Mouse (Mus musculus) cerebellum, postnatal 36 days (tissue): ENCODE results near the gene Atp11a.

Experiments
- DNase-seq, 2 experiments: peaks; one replicate each; pipeline ENCODE4 v3.0.0; 2021 to 2022; ENCODE audit warnings: mixed read lengths in 2 of 2

Atp11a gene

GRCm38 (mm10) chr8:12772319-12772718 lies 15.5 kb downstream of the Atp11a start:
- no peak for DNase-seq

GRCm38 (mm10) chr8:12773914-12774313 lies 17.1 kb downstream of the Atp11a start:
- DNase-seq, result no peak

GRCm38 (mm10) chr8:12774872-12775298 lies 18.1 kb downstream of the Atp11a start:
- DNase-seq, result no peak

DNA sequence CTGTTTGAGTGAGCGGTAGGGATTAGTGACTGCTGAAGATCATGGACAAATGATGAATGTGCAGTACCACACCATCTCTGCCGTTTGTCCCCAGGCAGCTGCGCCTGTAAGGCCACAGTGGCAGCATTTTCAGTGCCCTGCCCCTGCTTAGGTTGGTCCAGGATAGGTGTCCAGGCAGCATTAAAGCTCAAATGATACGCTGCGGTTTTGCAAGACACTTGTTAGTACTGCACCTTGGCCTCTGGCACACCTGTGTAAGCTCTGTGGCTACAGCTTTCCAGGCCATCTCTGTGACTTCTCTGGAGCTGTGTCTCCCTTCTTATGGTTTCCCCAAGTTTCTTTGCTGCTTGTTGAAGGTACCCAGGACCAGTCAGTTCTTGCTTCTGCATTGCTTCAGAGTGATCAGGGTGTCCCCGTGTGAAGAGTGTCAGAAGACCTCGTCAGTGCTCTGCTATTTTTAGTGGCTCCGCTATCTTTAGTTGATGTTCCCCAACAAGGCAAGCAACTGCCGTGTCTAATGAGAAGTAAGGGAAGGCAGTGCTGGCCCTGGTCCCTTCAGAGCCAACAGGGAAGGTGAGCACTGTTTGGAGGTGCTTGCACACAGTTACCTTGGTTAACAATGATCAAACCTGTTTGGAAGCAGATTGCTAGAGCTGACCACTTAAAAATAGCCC lies 18.6 kb downstream of the Atp11a start:
- no peak for DNase-seq

GRCm38 (mm10) chr8:12776166-12776565 lies 19.4 kb downstream of the Atp11a start:
- DNase-seq, result no peak

DNA sequence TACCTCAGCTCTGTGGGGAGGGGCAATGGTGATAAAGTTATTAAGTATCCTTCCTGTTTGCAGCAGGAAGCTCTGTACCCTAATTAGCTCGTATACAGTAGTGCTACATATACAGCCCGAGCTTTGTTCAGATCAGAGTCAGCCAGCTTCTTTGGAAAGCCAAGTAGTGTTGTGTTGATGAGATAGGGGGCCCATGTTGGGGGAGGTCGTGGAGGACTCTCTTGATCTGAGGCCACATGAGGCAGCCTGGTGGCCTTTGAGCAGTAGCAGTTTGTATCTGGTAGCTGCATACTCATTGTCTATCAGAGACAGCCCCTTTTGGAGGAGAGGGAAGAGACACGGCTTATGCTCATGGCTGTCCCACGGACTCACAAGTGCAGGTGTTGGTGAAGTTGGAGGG lies 20.4 kb downstream of the Atp11a start:
- DNase-seq, result no peak

DNA sequence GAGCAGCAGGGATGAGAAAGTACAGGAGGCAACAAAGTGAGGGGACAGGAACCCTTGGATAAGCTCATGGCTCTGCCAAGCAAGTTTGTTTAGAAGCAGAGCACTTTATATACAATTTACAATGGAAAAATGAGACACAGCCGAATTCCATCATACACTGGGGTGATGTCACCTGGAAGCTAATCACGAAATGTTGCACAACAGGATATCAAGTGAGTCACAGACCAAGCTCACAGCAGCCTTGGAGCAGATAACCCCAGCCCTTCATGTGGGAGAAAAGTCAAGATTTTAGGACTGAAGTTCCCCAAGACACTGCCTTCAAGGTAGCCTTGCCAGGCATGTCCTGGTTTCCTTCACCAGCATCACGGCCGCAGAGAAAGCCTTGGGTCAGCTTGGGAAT lies 22.7 kb downstream of the Atp11a start:
- no peak for DNase-seq

GRCm38 (mm10) chr8:12785508-12785907 lies 28.7 kb downstream of the Atp11a start:
- DNase-seq, result no peak

- DNase-seq, result peak; percentile 45
Observed at GRCm38 (mm10) chr8:12786261-12786957, 29.6 kb downstream of the Atp11a start.

DNA sequence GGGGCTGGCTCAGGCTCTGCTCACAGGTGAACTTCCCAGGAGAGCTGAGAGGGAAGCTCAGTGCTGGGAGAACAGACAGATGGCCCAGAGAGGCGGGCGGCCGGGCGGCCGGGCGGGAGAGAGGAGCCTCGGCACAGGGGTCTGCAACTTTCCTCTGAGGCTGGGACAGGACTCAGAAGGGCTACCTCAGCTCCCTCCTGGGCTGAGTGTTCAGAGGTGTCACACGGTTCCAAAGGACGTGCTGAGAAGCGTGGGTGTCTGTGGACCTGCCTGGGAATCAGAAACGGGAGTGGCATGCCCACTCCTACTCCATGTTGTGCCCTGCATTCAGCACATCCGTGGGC lies 30.1 kb downstream of the Atp11a start:
- DNase-seq, result peak; percentile 58 to 62

GRCm38 (mm10) chr8:12787427-12787826 lies 30.6 kb downstream of the Atp11a start:
- no peak for DNase-seq

GRCm38 (mm10) chr8:12788695-12789094 lies 31.9 kb downstream of the Atp11a start:
- no peak for DNase-seq

- DNase-seq, result no peak
Observed at GRCm38 (mm10) chr8:12795011-12795671, 38.3 kb downstream of the Atp11a start.

- no peak for DNase-seq
Observed at GRCm38 (mm10) chr8:12799099-12799498, 42.3 kb downstream of the Atp11a start.

- DNase-seq, result no peak
Observed at GRCm38 (mm10) chr8:12799832-12800231, 43.0 kb downstream of the Atp11a start.

GRCm38 (mm10) chr8:12800246-12800645 lies 43.4 kb downstream of the Atp11a start:
- no peak for DNase-seq

- no peak for DNase-seq
Observed at GRCm38 (mm10) chr8:12801586-12801985, 44.8 kb downstream of the Atp11a start.

GRCm38 (mm10) chr8:12803121-12803520 lies 46.3 kb downstream of the Atp11a start:
- no peak for DNase-seq

DNA sequence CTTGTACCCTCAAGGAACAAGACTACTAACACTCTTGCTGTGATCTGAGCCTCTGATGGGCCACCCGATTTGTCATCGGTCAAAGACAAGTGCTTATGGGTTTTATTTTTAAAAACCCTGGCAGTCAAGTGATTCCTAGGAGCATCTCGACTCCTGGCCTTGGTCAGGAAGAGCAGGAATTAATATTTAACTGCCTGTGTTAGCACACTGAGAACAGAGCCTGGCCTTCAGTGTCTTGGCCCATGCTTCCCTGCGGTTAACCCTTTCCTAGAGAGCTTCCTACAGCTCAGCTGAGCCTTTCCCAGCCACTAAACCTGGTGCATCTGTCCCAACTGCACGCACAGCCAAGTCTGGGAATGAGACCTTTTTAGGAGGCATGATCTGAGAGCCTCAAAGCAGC lies 48.1 kb downstream of the Atp11a start:
- no peak for DNase-seq

- no peak for DNase-seq
Observed at GRCm38 (mm10) chr8:12805569-12805968, 48.8 kb downstream of the Atp11a start.

GRCm38 (mm10) chr8:12808018-12808417 lies 51.2 kb downstream of the Atp11a start:
- DNase-seq, result no peak

DNA sequence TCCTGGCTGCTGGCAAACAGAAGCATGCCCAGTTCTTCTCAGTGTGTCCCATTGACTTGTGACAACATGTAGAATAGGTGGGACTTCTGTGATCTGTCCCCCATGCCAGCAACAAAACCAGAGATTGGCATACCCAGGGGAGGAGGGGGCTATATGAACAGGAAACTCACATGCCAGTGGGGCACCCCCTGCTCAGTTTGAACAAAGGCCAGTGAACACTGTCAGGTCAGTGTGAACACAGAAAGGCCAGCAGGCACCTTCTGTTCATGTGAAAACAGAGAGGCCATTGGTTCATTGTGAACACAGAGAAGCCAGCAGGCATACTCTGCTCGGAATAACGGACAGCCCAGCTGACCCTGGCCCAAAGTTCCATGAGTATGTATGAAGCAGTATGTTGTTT lies 52.7 kb downstream of the Atp11a start:
- DNase-seq, result no peak

- no peak for DNase-seq
Observed at GRCm38 (mm10) chr8:12811231-12811630, 54.4 kb downstream of the Atp11a start.

DNA sequence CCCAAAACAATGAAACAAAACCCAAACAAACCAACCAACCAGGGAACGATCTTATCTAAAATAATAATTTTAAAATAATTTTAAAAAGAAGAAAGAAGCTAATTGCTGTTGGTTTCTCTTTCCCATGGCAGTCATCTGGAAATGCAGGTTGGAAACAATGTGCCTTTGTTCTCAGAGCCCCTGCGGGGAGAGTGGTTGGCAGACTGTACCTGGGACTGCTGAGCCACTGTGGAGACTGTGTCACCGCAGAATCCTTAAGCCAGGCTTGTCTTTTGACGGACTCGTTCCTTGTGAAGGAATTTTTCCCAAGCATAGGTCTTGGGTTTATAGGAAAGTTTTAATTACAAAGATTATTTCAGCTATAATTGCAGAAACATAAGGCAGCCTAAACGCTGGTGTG lies 59.6 kb downstream of the Atp11a start:
- DNase-seq, result no peak
